Mouse (Mus musculus) thymus, adult 18-20 months (tissue): ENCODE measurements around the gene Sptbn4.
A peak's percentile ranks its signal among the peaks of the same experiment; 100 is the strongest.

Source experiments
- DNase-seq, 2 experiments: peaks; one replicate each; pipeline ENCODE4 v3.0.0; 2022; ENCODE audit warnings: mixed read lengths in 2 of 2

Sptbn4 gene

GRCm38 (mm10) chr7:27473835-27474489, 26.5 kb upstream of the Sptbn4 start:
- no peak for DNase-seq

DNA sequence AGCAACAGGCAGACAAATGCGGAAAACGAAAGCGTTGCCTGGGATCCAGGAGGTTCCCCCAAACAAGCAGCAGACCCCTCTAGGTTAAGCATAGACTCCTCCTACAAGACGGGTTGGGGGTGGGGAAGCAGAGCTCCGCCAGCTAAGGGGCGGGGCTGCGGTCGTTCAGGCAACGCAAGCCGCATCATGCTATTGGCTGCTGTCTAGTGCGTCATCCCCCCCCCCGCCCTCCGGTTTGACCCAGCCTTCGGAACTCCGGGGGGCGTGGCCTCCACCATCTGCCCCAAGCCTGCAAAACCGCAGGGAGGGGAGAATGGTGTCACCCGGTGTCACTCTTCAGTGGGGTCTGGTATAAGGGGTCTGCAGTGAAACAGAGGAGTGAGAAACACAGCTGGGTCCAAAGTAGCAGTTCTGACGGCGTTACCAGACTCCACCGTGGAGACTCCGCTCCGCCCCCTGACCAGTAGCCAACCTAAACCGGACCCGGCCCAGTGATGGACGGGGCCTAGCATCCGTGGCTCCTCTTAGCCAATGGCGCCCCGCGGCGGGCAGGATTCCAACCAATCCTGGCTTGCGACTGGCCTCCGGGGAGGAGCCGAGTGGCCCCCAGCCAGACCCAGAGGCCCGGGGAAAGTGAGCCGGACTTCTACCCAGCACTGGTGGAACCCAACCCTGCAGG, 25.8 kb upstream of the Sptbn4 start, which contains the start of gene Sertad3:
Gene Sertad3, plus strand, starts transcription at position 613 of the 679 bp plus-strand sequence.
- DNase-seq: peak; percentile 95 to 98

DNA sequence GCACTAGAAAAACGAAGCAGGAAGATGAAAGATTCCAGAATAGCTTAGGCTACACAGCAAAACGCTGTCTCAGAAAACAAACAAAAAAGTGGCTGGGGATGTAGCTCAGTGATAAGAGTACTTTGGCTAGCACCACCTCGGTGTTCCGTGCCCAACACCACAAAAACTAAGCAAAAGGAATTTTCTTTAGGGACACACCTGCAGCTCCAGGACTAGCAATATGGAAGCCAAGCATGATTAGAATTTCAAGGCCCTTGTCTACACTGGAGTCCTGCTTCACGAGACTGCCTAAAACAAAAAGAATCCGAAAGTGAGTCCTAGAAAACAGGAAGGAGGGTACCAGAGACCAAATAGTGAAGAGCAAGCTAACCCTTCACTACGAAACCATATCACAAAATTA, 25.1 kb upstream of the Sptbn4 start:
- DNase-seq: no peak

- DNase-seq: no peak
Measured at GRCm38 (mm10) chr7:27471390-27472120, 24.1 kb upstream of the Sptbn4 start.

DNA sequence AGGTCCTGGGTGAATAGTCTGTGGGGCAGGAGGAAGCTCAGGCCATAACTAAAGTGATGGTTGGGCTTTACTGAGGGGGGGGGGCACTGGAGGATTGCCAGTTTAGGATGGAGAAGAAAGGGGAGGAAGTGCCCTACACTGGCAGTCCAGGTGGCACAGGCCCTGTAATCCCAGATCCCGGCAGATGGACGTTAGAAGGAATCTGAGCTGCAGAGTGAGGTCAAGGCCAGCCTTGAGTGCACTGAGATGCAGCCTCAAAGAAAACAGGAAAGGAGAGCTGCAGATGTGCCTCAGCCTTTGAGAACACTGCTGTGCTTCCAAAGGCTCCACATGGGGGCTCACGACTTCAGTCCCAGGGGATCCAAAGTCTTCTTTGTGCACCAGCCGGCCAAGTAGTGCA, 20.2 kb upstream of the Sptbn4 start:
- DNase-seq: no peak

- no peak for DNase-seq
Measured at GRCm38 (mm10) chr7:27460477-27460876, 13.0 kb upstream of the Sptbn4 start.

- DNase-seq: no peak
Measured at GRCm38 (mm10) chr7:27459640-27460039, 12.2 kb upstream of the Sptbn4 start.

GRCm38 (mm10) chr7:27458614-27459013, 11.1 kb upstream of the Sptbn4 start:
- DNase-seq: no peak

- DNase-seq: no peak
Measured at GRCm38 (mm10) chr7:27455273-27455672, 7.8 kb upstream of the Sptbn4 start.

DNA sequence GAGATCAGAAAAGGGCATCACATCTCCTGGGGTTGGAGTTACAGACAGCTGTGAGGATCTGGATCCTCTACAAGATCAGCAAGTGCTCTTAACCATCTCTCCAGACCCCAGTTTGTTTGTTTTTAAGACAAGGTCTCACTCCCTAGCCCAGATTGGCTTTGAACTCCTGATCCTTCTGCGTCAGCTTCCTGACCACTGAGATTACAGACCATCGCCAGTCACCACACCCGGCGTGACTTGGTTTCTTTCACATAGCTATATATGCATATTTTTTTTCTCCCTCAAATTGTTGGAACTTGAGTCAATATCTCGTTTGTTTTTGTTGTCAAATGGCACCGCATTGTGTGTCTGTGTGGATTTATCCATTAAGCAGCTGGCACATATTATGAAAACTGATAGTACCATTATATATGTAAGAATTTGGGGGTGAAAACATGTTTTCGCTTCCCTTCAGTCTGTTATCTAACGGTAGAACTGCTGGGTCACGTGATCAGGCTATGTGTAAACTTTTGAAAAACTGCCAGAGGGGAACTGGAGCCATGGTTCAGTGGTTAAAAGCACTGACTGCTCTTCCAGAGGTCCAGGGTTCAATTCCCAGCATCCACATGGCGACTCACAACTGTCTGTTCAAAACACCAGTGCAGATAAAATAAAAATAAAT, 7.1 kb upstream of the Sptbn4 start:
- no peak for DNase-seq

- DNase-seq: no peak
Measured at GRCm38 (mm10) chr7:27452206-27452770, 4.8 kb upstream of the Sptbn4 start.

- DNase-seq: no peak
Measured at GRCm38 (mm10) chr7:27451359-27451758, 3.9 kb upstream of the Sptbn4 start.

DNA sequence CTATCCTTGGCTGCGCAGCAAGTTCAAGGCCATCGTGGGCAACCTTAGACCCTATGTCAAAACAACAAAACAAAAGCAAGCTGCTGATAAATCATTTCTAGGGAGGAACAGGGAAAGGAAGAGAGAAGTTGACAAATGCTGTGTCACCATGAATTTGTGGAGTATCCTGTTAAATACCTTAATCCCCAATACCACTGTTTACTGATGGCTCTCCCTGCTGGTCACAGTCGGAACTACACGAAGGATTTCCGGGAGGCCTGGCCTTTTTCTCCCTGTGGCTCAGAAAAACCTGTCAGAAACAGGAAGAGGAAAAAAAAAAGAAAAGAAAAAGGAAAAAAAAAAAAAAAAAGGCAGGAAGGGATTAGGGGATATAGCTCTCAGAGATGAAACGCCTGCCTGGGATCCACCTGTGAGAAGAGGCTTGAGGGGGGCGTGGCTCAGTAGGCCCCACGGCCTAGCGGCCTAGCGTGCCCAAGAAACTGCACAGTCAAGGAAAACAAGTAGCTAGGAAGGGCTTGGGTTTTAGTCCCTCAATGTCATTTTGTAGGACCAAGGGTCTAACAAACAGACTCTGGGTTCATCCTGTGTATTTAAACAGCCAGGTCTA, 1.9 kb upstream of the Sptbn4 start:
- DNase-seq: peak; percentile 11 to 34

- DNase-seq: peak in 1 of 2 experiments; percentile 17
Measured at GRCm38 (mm10) chr7:27448421-27449206, 1.1 kb upstream of the Sptbn4 start.

DNA sequence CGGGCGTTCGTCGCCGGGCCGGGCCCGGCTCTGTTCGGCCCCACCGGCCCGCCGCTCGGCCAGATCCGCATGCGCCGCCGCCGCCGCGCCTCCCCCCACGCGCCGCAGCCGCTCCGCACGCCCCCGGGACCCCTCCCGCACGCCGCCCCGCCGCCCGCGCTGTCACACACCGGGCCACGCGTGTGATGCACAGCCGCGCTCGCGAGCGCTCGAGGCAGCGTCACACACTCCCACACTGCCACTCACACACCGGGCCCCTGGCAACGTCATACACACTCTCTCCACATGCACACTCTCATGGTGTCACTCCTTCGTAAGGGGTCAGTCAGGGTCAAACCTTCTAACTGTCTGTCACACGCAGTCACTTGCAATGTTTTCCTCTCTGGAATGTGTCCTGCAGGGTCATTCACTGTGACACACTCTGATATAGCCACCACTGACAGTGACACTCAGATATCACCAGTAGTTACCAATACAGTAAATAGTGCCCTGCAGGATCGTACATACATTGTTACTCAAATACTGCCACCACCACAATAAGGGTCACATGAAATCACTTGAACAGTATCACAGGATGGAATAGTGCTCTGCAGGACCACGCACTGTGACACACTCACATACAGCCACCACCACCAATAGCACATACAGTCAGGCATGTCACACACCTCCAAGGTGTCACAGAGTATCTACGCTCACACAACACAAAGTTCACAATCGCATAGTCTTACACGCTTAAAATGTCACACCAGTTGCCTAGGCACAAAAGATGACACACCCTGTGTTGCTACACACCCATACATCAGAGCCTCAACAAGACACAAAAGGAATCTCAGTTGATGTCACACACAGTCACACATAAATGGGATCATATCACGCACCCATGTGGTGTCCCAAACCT, 716 bp downstream of the Sptbn4 start:
- DNase-seq: no peak

- DNase-seq: no peak
Measured at GRCm38 (mm10) chr7:27446051-27446450, 1.4 kb downstream of the Sptbn4 start.

DNA sequence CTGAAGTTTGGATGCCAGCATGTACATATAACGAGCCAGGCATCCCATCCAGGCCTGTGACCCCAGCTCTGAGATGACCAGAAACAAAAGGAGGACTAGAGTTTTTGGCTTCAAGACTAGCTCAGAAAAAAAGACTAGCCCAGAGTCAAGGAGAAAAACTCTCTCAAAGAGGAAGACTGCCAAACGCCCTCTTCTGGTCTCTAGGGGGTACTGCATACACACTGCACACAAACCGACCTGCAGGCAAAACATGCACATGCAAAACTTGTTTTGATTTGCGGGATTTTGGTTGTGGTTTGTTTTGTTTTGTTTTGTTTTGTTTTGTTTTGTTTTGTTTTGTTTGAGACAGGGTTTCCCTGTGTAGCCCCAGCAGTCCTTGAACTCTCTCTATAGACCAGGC, 7.5 kb downstream of the Sptbn4 start:
- DNase-seq: no peak

GRCm38 (mm10) chr7:27437544-27437943, 9.9 kb downstream of the Sptbn4 start:
- DNase-seq: peak; percentile 3 to 14

GRCm38 (mm10) chr7:27433794-27434193, 13.7 kb downstream of the Sptbn4 start:
- no peak for DNase-seq

DNA sequence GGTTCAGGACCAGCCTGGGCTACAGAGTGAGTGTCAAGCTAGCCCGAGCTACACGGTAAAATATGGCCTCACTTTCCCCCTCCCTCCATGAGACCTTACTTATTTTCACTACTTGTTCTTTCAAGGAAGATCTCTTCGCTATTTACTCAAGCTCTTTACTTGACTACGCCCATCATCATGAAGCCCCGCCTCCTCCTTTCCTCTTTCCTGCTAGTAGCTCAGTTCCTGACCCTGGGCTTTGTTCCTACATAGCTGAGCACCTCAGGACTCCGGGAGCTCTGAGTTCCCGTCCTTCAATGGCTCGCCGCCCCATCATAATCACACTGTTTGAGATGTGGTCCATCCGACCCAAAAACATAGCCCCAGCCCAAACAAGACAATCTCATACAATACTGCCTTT, 14.1 kb downstream of the Sptbn4 start:
- DNase-seq: no peak

DNA sequence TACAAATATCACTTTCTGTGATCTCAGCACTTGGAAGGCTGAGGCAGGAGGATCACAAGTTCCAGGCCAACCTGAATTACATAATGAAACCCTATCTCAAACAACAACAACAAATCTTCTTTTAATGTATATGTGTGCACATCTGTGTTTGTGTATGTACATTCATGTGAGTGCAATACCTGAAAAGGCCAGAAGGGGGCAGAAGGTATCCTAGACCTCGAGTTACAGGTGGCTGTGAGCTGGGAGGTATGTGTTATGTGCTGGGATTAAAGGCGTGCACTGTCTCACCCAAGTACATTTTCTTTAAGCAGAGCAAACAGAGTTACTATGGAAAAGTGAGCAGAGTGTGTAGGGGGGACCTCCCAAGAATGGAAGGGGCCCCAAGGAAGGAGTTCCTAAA, 18.4 kb downstream of the Sptbn4 start:
- no peak for DNase-seq
